Mouse (Mus musculus) midbrain, embryonic 15.5 days (tissue): Measurements from ENCODE around the gene Kptn. TPM values are rescaled to one million over a fixed set of nuclear protein-coding genes. Genes with fewer than 3 reads are reported as not detected.

Experiments
- ATAC-seq: fragments of 200-750 bp; cut with Nextera tagmentation; replicated peaks from 2 replicates; pipeline ENCODE4 v1.8.0; 2017; ENCODE audit warnings: moderate TSS enrichment
- H3K27ac ChIP-seq: fragments of 300-500 bp; sonication (generic); 2 replicates; pipeline ENCODE4 v1.5.1; 2015; ENCODE audit warnings: mild to moderate bottlenecking, inconsistent platforms
- H3K27me3 ChIP-seq: fragments of 300-500 bp; sonication (generic); replicated peaks from 2 replicates; pipeline ENCODE4 v1.6.1; 2015; ENCODE audit warnings: inconsistent platforms
- H3K36me3 ChIP-seq: fragments of 300-500 bp; sonication (generic); replicated peaks from 2 replicates; pipeline ENCODE4 v1.6.1; 2015; ENCODE audit warnings: inconsistent platforms
- H3K4me1 ChIP-seq: fragments of 300-500 bp; sonication (generic); 2 replicates; pipeline ENCODE4 v1.6.1; 2015; ENCODE audit warnings: inconsistent platforms
- H3K4me2 ChIP-seq: fragments of 300-500 bp; sonication (generic); 2 replicates; pipeline ENCODE4 v1.6.1; 2015; ENCODE audit warnings: inconsistent platforms, mild to moderate bottlenecking, moderate library complexity
- H3K4me3 ChIP-seq: fragments of 300-500 bp; sonication (generic); 2 replicates; pipeline ENCODE4 v1.5.1; 2015; ENCODE audit warnings: mild to moderate bottlenecking, inconsistent platforms
- H3K9ac ChIP-seq: fragments of 300-500 bp; sonication (generic); 2 replicates; pipeline ENCODE4 v1.6.1; 2015; ENCODE audit warnings: mild to moderate bottlenecking, inconsistent platforms
- H3K9me3 ChIP-seq: fragments of 300-500 bp; sonication (generic); 2 replicates; pipeline ENCODE4 v1.6.1; 2016; ENCODE audit warnings: inconsistent platforms
- WGBS: fragments of 180-500 bp; shearing (Covaris S2); methylation state at CpG from one replicate; pipeline ENCODE4 v1.1.7; 2015; ENCODE audit warnings: mixed read lengths; 5-methylcytosine and 5-hydroxymethylcytosine counted together
- polyA plus RNA-seq: library from polyadenylated mRNA; unstranded; fragments of >200 nt; fragmentation: Nextera tagmentation; extraction: Ambion mirVana; gene quantifications from 2 replicates; pipeline ENCODE4 v1.2.1, GENCODE M21; 2015

Kptn gene
- polyA plus RNA-seq, 1 experiment from 2014 or later: 55.1 TPM

DNA sequence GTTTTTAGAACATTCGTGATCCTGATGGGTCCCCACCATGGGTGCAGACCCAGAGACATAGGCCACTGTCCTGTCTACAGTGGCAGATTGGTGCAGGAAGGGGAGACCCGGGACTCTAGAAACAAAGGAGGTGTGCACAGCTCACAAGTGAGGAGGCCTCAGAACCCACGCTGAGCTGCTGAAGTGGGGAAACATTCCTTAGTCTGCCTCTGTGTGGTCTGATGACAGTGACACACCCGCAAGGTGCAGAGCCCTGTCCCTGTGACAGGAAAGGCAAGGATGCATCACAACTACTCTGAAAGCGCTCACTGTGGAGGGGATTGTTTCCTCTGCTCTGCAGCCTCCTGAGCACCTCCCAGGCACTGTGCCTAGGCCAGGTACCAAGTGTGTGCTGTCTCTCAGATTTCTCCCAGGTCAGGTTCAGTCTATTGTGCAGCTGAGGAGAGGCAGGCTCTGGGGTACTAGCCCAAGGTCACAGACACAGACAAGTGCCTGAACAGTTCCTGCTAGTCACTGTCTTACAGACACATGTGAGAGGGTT lies 16.9 kb upstream of the Kptn start:
- Histone ChIP-seq H3K4me2 (no peak overlapping the region), H3K27me3 (no peaks in the 10 kb centered on the region), H3K27ac (no peak overlapping the region), H3K9ac (no peak overlapping the region), H3K4me1 (peaks cover 31% of the 10 kb centered on the region), H3K9me3 (no peaks in the 10 kb centered on the region), H3K4me3 (no peak overlapping the region), H3K36me3 (no peaks in the 10 kb centered on the region)
- ATAC-seq: no peak
- 87% methylated on average over 5 of the region's 5 CpGs for WGBS

DNA sequence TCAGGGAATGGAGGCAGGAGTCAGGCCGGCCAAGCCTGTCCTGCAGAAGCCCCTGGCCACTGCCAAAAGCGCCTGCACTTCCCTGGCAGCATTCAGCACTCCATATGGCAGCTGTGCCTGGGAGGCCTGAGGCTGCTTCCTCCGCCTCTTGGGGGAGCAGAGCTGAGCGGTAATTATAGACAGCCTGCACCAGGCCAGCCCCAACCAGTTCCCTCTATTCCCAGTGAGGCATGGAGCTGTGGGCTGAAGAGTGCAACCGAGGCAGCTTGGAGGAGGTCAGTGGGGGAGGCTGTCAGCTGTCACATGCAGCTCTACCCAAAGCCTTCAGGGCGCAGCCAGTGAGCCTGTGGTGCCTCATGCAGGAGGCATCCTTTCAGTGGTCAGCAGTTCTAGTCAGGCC lies 15.9 kb upstream of the Kptn start:
- Histone ChIP-seq H3K4me3 (no peak overlapping the region), H3K4me1 (peaks cover 30% of the 10 kb centered on the region), H3K9me3 (no peaks in the 10 kb centered on the region), H3K36me3 (no peaks in the 10 kb centered on the region; the same call in 1 of the 2 replicates), H3K4me2 (no peak overlapping the region), H3K27me3 (no peaks in the 10 kb centered on the region), H3K9ac (no peak overlapping the region), H3K27ac (peak overlapping the region; percentile 22; the same call in 1 of the 2 replicates)
- 69% methylated on average over 6 of the region's 6 CpGs for WGBS
- no peak for ATAC-seq

GRCm38 (mm10) chr7:16104611-16105388 lies 14.9 kb upstream of the Kptn start:
- 90% methylated on average over 7 of the region's 7 CpGs for WGBS
- H3K9me3 ChIP-seq: no peaks in the 10 kb centered on the region
- no peak overlapping the region for H3K27ac ChIP-seq

DNA sequence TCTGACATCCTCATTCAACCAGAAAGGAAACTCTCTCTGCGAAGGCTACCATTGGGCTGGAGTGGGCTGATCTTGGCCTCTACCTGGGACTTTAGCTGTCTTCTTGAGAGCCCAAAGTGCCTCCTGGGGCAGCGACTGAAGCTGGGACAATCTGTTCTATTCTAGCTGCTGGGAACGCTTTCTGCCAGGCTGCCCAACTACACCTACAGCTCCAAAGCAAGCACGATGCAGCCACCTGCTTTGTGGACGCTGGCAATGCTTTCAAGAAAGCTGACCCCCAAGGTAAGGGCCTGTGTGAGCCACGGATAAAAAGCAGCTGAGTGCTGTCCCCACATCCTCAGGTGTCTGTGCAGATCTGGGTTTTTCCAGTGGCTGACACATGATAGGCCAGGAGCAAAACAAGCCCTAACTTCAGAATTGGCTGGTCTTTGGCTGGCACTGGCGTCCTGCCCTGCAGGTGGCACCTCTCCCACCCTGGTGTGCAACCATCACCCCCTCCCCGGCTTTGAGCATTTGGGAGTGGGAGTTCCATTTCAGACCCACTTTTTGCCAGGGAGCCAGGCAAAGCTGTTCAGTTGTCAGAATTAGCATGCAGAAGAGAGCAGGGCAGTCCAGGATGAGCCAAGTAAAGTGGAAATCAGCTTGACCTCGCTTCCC lies 10.7 kb upstream of the Kptn start:
- 94% methylated on average over 9 of the region's 9 CpGs for WGBS
- H3K27ac ChIP-seq: no peak overlapping the region
- H3K4me2 ChIP-seq: no peak overlapping the region
- H3K27me3 ChIP-seq: no peaks in the 10 kb centered on the region
- no peak for ATAC-seq
- H3K36me3 ChIP-seq: peaks cover 31% of the 10 kb centered on the region
- H3K9ac ChIP-seq: no peak overlapping the region
- H3K9me3 ChIP-seq: no peaks in the 10 kb centered on the region
- no peak overlapping the region for H3K4me3 ChIP-seq
- no peaks in the 10 kb centered on the region for H3K4me1 ChIP-seq

More at GRCm38 (mm10) chr7:16104611-16105388, 14.9 kb upstream of the Kptn start:
- no peak overlapping the region for H3K9ac ChIP-seq
- no peaks in the 10 kb centered on the region for H3K27me3 ChIP-seq
- H3K4me3 ChIP-seq: no peak overlapping the region
- peaks cover 21% of the 10 kb centered on the region for H3K4me1 ChIP-seq
- peaks cover under 1% of the 10 kb centered on the region; the same call in 1 of the 2 replicates for H3K36me3 ChIP-seq
- no peak overlapping the region for H3K4me2 ChIP-seq
- ATAC-seq: no peak

- WGBS: 92% methylated on average over 8 of the region's 8 CpGs
- no peak overlapping the region for H3K27ac ChIP-seq
- no peaks in the 10 kb centered on the region for H3K9me3 ChIP-seq
- peaks cover 41% of the 10 kb centered on the region for H3K36me3 ChIP-seq
- H3K4me3 ChIP-seq: no peak overlapping the region
- no peak overlapping the region for H3K4me2 ChIP-seq
- no peak for ATAC-seq
- H3K9ac ChIP-seq: no peak overlapping the region
- H3K27me3 ChIP-seq: no peaks in the 10 kb centered on the region
- H3K4me1 ChIP-seq: no peaks in the 10 kb centered on the region
Measured at GRCm38 (mm10) chr7:16110158-16110557, 9.5 kb upstream of the Kptn start.

DNA sequence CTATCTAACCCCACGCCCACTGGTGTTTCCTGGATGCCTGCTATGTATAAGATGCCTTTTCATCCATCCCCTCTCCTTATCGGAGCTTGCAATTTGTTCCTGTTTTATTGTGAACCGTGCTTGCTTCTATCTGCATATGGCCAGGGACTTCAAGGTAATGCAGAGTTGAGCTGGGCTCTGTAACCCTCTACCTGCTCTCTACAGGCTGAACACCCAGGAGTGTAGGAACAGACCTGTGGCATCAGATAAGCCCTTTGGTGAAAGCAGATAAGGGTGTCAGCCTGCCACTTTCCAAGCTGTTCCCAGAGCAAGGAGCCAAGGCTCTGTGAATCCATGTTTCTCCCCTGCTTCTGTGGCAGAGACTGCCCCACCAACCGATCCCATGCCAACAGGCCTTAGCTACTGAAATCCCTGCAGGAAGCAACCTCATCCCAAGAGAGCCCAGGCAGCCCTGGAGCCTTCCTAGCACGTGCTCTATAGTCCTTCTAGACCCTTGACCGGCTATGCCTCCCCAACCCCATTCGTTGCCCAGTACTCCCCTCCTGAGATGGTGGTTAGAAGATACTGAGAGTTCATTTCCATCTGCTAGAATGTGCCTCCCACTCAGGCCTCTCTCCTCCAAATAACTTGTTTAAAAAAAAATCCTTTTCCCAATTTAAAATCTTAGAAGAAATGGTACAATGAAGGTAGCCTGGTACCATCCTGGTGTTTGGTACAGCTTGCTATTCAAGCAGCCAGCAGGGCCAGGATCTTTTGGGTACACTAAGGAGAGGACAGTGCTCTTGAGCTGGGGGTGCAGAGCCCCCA lies 8.2 kb upstream of the Kptn start:
- H3K9ac ChIP-seq: no peak overlapping the region
- WGBS: 93% methylated on average over 7 of the region's 7 CpGs

DNA sequence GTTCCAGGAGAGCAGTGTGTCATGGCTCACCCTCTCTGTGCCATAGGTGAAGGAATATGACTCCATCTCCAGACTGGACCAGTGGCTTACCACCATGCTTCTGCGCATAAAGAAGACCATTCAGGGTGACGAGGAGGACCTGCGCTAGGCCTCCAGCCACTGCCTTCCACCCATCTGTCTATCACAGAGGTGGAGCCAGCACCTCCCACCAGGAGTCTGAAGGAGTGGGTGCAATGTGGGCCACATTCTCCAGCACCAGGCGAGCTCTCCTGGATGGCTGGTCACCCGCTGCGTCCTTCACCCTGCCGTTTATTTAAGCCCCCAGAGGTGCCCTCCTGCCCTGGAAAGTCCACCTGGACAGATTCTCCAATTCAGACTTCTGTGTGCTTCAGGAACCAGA lies 3.3 kb upstream of the Kptn start:
- H3K9me3 ChIP-seq: no peaks in the 10 kb centered on the region
- 98% methylated on average over 7 of the region's 7 CpGs for WGBS
- no peak overlapping the region for H3K9ac ChIP-seq
- H3K27ac ChIP-seq: no peak overlapping the region
- peaks cover 39% of the 10 kb centered on the region for H3K36me3 ChIP-seq
- H3K4me2 ChIP-seq: no peak overlapping the region
- peaks cover 15% of the 10 kb centered on the region for H3K4me1 ChIP-seq
- H3K4me3 ChIP-seq: no peak overlapping the region
- H3K27me3 ChIP-seq: no peaks in the 10 kb centered on the region
- no peak for ATAC-seq

More for the DNA sequence above, 8.2 kb upstream of the Kptn start:
- no peak overlapping the region for H3K27ac ChIP-seq
- H3K4me1 ChIP-seq: no peaks in the 10 kb centered on the region
- no peaks in the 10 kb centered on the region for H3K27me3 ChIP-seq
- ATAC-seq: no peak
- no peak overlapping the region for H3K4me3 ChIP-seq
- H3K9me3 ChIP-seq: no peaks in the 10 kb centered on the region
- H3K4me2 ChIP-seq: no peak overlapping the region
- H3K36me3 ChIP-seq: peaks cover 50% of the 10 kb centered on the region

DNA sequence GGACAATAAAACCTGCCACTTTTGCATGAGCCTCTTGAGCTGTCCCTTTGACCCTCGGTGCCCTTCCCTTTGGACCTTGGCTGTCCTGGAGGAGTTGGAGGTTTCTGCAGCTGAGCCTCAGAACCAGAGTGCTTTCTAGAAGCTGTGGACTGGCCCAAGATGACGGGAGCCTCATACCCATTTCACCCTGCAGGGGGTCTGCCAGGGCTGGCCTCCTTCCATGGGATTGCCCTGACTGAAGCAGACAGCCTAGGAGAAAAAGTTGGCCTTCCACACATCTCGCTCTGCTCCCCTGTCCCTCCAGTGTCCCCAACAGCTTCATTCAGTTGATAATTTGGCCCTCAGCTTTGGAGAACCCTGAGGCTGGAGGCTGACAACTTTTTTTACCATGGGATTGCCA lies 2.6 kb upstream of the Kptn start:
- H3K36me3 ChIP-seq: peaks cover 37% of the 10 kb centered on the region
- peaks cover 15% of the 10 kb centered on the region for H3K4me1 ChIP-seq
- no peak overlapping the region for H3K4me2 ChIP-seq
- no peak overlapping the region for H3K4me3 ChIP-seq
- WGBS: 89% methylated on average over 3 of the region's 3 CpGs
- ATAC-seq: no peak
- no peak overlapping the region for H3K27ac ChIP-seq
- no peak overlapping the region for H3K9ac ChIP-seq
- H3K27me3 ChIP-seq: no peaks in the 10 kb centered on the region
- H3K9me3 ChIP-seq: no peaks in the 10 kb centered on the region

GRCm38 (mm10) chr7:16120262-16120600 lies 536 bp downstream of the Kptn start:
- peaks cover 15% of the 10 kb centered on the region for H3K36me3 ChIP-seq
- 52% methylated on average over 9 of the region's 9 CpGs for WGBS
- H3K9ac ChIP-seq: peak overlapping the region; percentile 88; the same call in 1 of the 2 replicates
- H3K9me3 ChIP-seq: no peaks in the 10 kb centered on the region
- peak; percentile 70; the same call in 1 of the 2 replicates for ATAC-seq
- H3K27ac ChIP-seq: peak overlapping the region; percentile 97; the same call in 1 of the 2 replicates
- H3K4me1 ChIP-seq: peaks cover 15% of the 10 kb centered on the region
- H3K4me2 ChIP-seq: peak overlapping the region; percentile 60
- H3K4me3 ChIP-seq: peak overlapping the region; percentile 84
- no peaks in the 10 kb centered on the region for H3K27me3 ChIP-seq

DNA sequence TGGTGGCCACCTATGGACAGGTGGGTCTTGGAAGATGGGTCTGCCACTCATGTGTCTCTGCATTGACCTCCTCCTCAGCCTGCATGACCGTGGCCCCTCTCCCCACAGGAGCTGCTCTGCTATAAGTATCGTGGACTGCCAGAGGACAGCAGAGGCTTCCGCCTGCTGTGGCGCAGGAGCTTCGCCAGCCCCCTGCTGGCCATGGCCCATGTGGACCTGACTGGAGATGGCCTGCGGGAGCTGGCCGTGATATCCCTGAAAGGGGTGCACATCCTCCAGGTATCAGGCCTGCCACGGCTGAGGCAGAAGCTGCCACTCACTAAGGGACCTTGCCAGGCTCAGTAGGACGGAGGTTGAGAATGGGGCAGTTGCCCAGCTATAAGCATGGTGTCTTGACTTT lies 6.1 kb downstream of the Kptn start:
- Histone ChIP-seq H3K27ac (no peak overlapping the region), H3K9ac (no peak overlapping the region), H3K27me3 (no peaks in the 10 kb centered on the region), H3K4me3 (no peak overlapping the region), H3K4me2 (no peak overlapping the region), H3K9me3 (no peaks in the 10 kb centered on the region), H3K4me1 (peaks cover 22% of the 10 kb centered on the region), H3K36me3 (0 out of 2 replicates have a peak, but pooled peaks cover 9% of the 10 kb centered on the region)
- ATAC-seq: no peak
- WGBS: 81% methylated on average over 9 of the region's 9 CpGs

- H3K27ac ChIP-seq: 0 out of 2 replicates have a peak overlapping the region, but pooled peaks have one; percentile 80
- peaks cover 46% of the 10 kb centered on the region for H3K4me1 ChIP-seq
- no peaks in the 10 kb centered on the region for H3K27me3 ChIP-seq
- no peaks in the 10 kb centered on the region for H3K9me3 ChIP-seq
- WGBS: 78% methylated on average over 6 of the region's 6 CpGs
- H3K4me2 ChIP-seq: no peak overlapping the region
- H3K4me3 ChIP-seq: no peak overlapping the region
- H3K9ac ChIP-seq: no peak overlapping the region
- 0 out of 2 replicates have a peak, but pooled peaks cover 9% of the 10 kb centered on the region for H3K36me3 ChIP-seq
- no peak for ATAC-seq
Measured at GRCm38 (mm10) chr7:16128344-16128743, 8.6 kb downstream of the Kptn start.

- Histone ChIP-seq H3K36me3 (0 out of 2 replicates have a peak, but pooled peaks cover 9% of the 10 kb centered on the region), H3K27me3 (no peaks in the 10 kb centered on the region), H3K9me3 (no peaks in the 10 kb centered on the region), H3K4me3 (peak overlapping the region; percentile 64), H3K4me2 (peak overlapping the region; percentile 73), H3K27ac (peak overlapping the region; percentile 80), H3K9ac (peak overlapping the region; percentile 78), H3K4me1 (peaks cover 52% of the 10 kb centered on the region)
- ATAC-seq: no peak
- WGBS: 67% methylated on average over 5 of the region's 5 CpGs
Measured at GRCm38 (mm10) chr7:16128899-16129298, 9.2 kb downstream of the Kptn start.
